Mouse (Mus musculus) small intestine, adult 2 months (tissue): ENCODE results near the gene Cyp26a1.

Source experiments
- CTCF ChIP-seq: fragments of 200-500 bp; IDR thresholded peaks from 2 replicates; pipeline ENCODE4 v1.5.1; 2012; ENCODE audit warnings: low read depth, mild to moderate bottlenecking, control low read depth, inconsistent platforms, low read length, moderate library complexity, mixed read lengths; ENCODE audit not compliant: insufficient replicate concordance, insufficient read length; ENCODE audit errors: extremely low read depth
- POLR2A ChIP-seq: fragments of 200-500 bp; IDR thresholded peaks from 2 replicates; pipeline ENCODE4 v1.6.1; 2012; ENCODE audit warnings: low read depth, mild to moderate bottlenecking, control low read depth, inconsistent platforms, low read length, moderate library complexity

DNA sequence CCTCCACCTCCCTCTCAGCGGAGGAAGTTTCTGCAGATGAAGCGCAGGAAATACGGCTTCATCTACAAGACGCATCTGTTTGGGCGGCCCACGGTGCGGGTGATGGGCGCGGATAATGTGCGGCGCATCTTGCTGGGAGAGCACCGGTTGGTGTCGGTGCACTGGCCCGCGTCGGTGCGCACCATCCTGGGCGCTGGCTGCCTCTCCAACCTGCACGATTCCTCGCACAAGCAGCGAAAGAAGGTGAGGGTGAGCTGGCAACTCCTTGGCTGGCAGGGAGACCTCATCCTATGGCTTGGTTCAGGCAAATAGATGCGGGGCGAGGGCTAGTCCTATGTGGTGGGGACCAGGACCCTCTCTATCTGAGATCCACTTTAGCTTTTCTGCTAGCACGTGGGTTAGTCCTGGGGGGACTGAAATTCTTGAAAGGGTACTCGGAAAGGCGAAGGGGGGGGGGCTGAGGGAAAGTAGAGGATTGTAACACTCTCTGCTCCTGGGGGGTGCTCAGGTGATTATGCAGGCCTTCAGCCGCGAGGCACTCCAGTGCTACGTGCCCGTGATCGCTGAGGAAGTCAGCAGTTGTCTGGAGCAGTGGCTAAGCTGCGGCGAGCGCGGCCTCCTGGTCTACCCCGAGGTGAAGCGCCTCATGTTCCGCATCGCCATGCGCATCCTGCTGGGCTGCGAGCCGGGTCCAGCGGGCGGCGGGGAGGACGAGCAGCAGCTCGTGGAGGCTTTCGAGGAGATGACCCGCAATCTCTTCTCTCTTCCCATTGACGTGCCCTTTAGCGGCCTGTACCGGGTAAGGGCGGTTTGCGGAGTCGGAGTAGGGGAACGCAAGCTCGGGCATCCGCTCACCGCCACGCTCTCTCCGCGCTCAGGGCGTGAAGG lies 919 bp downstream of the Cyp26a1 start:
- TF ChIP-seq CTCF (no peak), POLR2A (no peak)
